8 mouse cellular contexts compared by ENCODE assay signal in genomic region chr7:24299823-24300481, GRCm38 (mm10). TPM values are rescaled to one million over a fixed set of nuclear protein-coding genes. Genes with fewer than 3 reads are reported as not detected.
DNase-seq lines count a peak whose midpoint lies in the region; ATAC-seq and TF ChIP-seq lines count a peak whose summit lies in the region.

No protein-coding gene starts in this region.

- H3K36me3 ChIP-seq in forebrain, postnatal 0 days (ENCODE audit: insufficient read depth), result peaks cover 47% of the 10 kb centered on the region
- H3K36me3 ChIP-seq in kidney, adult 2 months (ENCODE audit: control insufficient read depth, insufficient read depth, low read length), result no peaks in the 10 kb centered on the region

- H3K27me3 ChIP-seq in forebrain, postnatal 0 days (ENCODE audit: insufficient read depth, low read length), result no peaks in the 10 kb centered on the region
- H3K27me3 ChIP-seq in kidney, adult 2 months (replicated peaks; ENCODE audit: control insufficient read depth, insufficient read depth, low read length), result no peaks in the 10 kb centered on the region

- H3K4me1 ChIP-seq in forebrain, postnatal 0 days (ENCODE audit: insufficient read depth), result peaks cover 4% of the 10 kb centered on the region; the same call in 1 of the 2 replicates
- peaks cover 3% of the 10 kb centered on the region; the same call in 1 of the 2 replicates for H3K4me1 ChIP-seq in kidney, adult 2 months (ENCODE audit: control insufficient read depth, insufficient read depth, low read length)

- H3K9ac ChIP-seq in forebrain, postnatal 0 days, result peak overlapping the region; percentile 77

- no peak for TF ChIP-seq POLR2A in kidney, adult 2 months (IDR thresholded peaks at IDR 0.05; ENCODE audit: low read depth, low read length)

- DNase-seq in right cerebral cortex, postnatal 10 days (ENCODE audit: low spot score in 2 of 2), result peak; percentile 48 to 58
- no peak for DNase-seq in right cerebral cortex, adult 18-20 months
- DNase-seq in cerebellum, adult 8-10 months, result peak; percentile 43
- DNase-seq in forebrain, postnatal 0 days, result no peak
- DNase-seq in kidney, adult 2 months, result no peak
- no peak for DNase-seq in c-Kit-positive CD71-positive TER-119-positive erythroid progenitor cells, embryonic 14.5 days (ENCODE audit: low spot score)
- no peak for DNase-seq in urinary bladder, postnatal 14 days (ENCODE audit: low spot score)

- WGBS in forebrain, postnatal 0 days, result under 1% methylated on average over 18 of the region's 18 CpGs
- WGBS in kidney, adult 2 months, result 8% methylated on average over 18 of the region's 18 CpGs

- peak; percentile 6 for ATAC-seq in forebrain, postnatal 0 days
- 0 out of 2 replicates have a peak, but pooled peaks have one; percentile 20 for ATAC-seq in megakaryocyte progenitor cell, adult 5-6 weeks (replicated peaks; ENCODE audit: poor library complexity)

- H3K9me3 ChIP-seq in forebrain, postnatal 0 days (ENCODE audit: low read length), result no peaks in the 10 kb centered on the region

- peak overlapping the region; percentile 75 for H3K4me3 ChIP-seq in forebrain, postnatal 0 days (ENCODE audit: low read depth, low read length)
- peak overlapping the region; percentile 41 for H3K4me3 ChIP-seq in kidney, adult 2 months (ENCODE audit: insufficient read depth, low read depth, low read length)

- no peak for TF ChIP-seq CTCF in forebrain, postnatal 0 days (IDR thresholded peaks at IDR 0.05; ENCODE audit: low read depth)
- TF ChIP-seq CTCF in kidney, adult 2 months (conservative IDR thresholded peaks at IDR 0.05; ENCODE audit: insufficient read depth, insufficient read length, low read depth, low read length), result no peak

- peak overlapping the region; percentile 95; the same call in 1 of the 2 replicates for H3K27ac ChIP-seq in forebrain, postnatal 0 days (ENCODE audit: low read depth, low read length)
- H3K27ac ChIP-seq in kidney, adult 2 months (ENCODE audit: insufficient read depth, low read depth, low read length), result no peak overlapping the region

- peak overlapping the region; percentile 54 for H3K4me2 ChIP-seq in forebrain, postnatal 0 days (ENCODE audit: low read depth)

RNA-seq across cellular contexts. Expression of gene Zfp61, which starts 1.1 kb away (rescaled TPM):
- 32.9 and 34.8 TPM in 2 replicates for total RNA-seq in forebrain, postnatal 0 days (2014; rRNA removed)
- 24.5 and 30.8 TPM in 2 replicates for polyA plus RNA-seq in forebrain, postnatal 0 days (2015; fragmentation: Nextera tagmentation; extraction: Ambion mirVana)
- polyA plus RNA-seq in kidney, adult 2 months (2012; rRNA removed), result 3.8 and 4.3 TPM in 2 replicates
- total RNA-seq in megakaryocyte progenitor cell, adult 5-6 weeks (2015), result 6.6 and 10.5 TPM in 2 replicates
- 22.7 and 29.0 TPM in 2 replicates for total RNA-seq in megakaryocyte progenitor cell, adult 5-6 weeks (2017)

RNA-seq across cellular contexts. Expression of gene Zfp94, which starts 16.5 kb away (rescaled TPM):
- total RNA-seq in forebrain, postnatal 0 days (2014; rRNA removed), result 15.8 and 16.9 TPM in 2 replicates
- polyA plus RNA-seq in forebrain, postnatal 0 days (2015; fragmentation: Nextera tagmentation; extraction: Ambion mirVana), result 19.3 and 21.2 TPM in 2 replicates
- polyA plus RNA-seq in kidney, adult 2 months (2012; rRNA removed), result 9.4 and 10.5 TPM in 2 replicates
- total RNA-seq in megakaryocyte progenitor cell, adult 5-6 weeks (2015), result 2.5 and 3.6 TPM in 2 replicates
- total RNA-seq in megakaryocyte progenitor cell, adult 5-6 weeks (2017), result 2.7 and 5.0 TPM in 2 replicates

RNA-seq across cellular contexts. Expression of gene Zfp93, which starts 29.7 kb away (rescaled TPM):
- total RNA-seq in forebrain, postnatal 0 days (2014; rRNA removed), result 9.7 and 13.2 TPM in 2 replicates
- polyA plus RNA-seq in forebrain, postnatal 0 days (2015; fragmentation: Nextera tagmentation; extraction: Ambion mirVana), result 2.0 and 2.4 TPM in 2 replicates
- 3.1 and 3.4 TPM in 2 replicates for polyA plus RNA-seq in kidney, adult 2 months (2012; rRNA removed)
- 0.39 and 1.1 TPM in 2 replicates for total RNA-seq in megakaryocyte progenitor cell, adult 5-6 weeks (2015)
- 1.5 and 2.4 TPM in 2 replicates for total RNA-seq in megakaryocyte progenitor cell, adult 5-6 weeks (2017)

RNA-seq across cellular contexts. Expression of gene Tescl, which starts 33.8 kb away (rescaled TPM):
- total RNA-seq in forebrain, postnatal 0 days (2014; rRNA removed), result not detected in 2 replicates
- not detected in 2 replicates for polyA plus RNA-seq in forebrain, postnatal 0 days (2015; fragmentation: Nextera tagmentation; extraction: Ambion mirVana)
- polyA plus RNA-seq in kidney, adult 2 months (2012; rRNA removed), result 0.11 and 0.48 TPM in 2 replicates
- not detected in 2 replicates for total RNA-seq in megakaryocyte progenitor cell, adult 5-6 weeks (2015)
- not detected in 2 replicates for total RNA-seq in megakaryocyte progenitor cell, adult 5-6 weeks (2017)

RNA-seq across cellular contexts. Expression of gene Zfp108, which starts 45.4 kb away (rescaled TPM):
- total RNA-seq in forebrain, postnatal 0 days (2014; rRNA removed), result 9.1 and 13.0 TPM in 2 replicates
- 1.9 and 3.1 TPM in 2 replicates for polyA plus RNA-seq in forebrain, postnatal 0 days (2015; fragmentation: Nextera tagmentation; extraction: Ambion mirVana)
- 1.2 and 1.3 TPM in 2 replicates for polyA plus RNA-seq in kidney, adult 2 months (2012; rRNA removed)
- total RNA-seq in megakaryocyte progenitor cell, adult 5-6 weeks (2015), result 1.2 and 2.1 TPM in 2 replicates
- 1.5 and 2.3 TPM in 2 replicates for total RNA-seq in megakaryocyte progenitor cell, adult 5-6 weeks (2017)

Comparison
In these comparisons a context has a peak if more than half of its experiments do, and no peak if none do; other contexts are left out.
1. DNase-seq: peak in right cerebral cortex, postnatal 10 days (2 of 2) and cerebellum, adult 8-10 months (single experiment); none in right cerebral cortex, adult 18-20 months (single experiment), forebrain, postnatal 0 days (single experiment), kidney, adult 2 months (single experiment), c-Kit-positive CD71-positive TER-119-positive erythroid progenitor cells, embryonic 14.5 days (single experiment) and urinary bladder, postnatal 14 days (single experiment).